Mouse (Mus musculus) MEL (cell line): ENCODE data around the gene 1110059E24Rik. TPM values are rescaled to one million over a fixed set of nuclear protein-coding genes. Genes with fewer than 3 reads are reported as not detected.

Source experiments
- DNase-seq: peaks from one replicate; pipeline ENCODE4 v3.0.0; 2011; ENCODE audit warnings: low read depth, low spot score
- H3K27ac ChIP-seq: 2 replicates; pipeline ENCODE4 v1.5.1; 2012; ENCODE audit warnings: low read depth, mild to moderate bottlenecking, control low read depth, low read length, moderate library complexity; ENCODE audit not compliant: control insufficient read depth
- H3K27me3 ChIP-seq, 2 experiments: fragments of 150-350 bp in 1 of 2; sonication (generic) in 1 of 2; 2 replicates each; pipeline ENCODE4 v1.6.1; 2012; ENCODE audit warnings: low read length in 2 of 2, mild to moderate bottlenecking in 2 of 2, improper control_type of control experiment in 1 of 2, moderate library complexity in 1 of 2; ENCODE audit not compliant: insufficient read depth in 2 of 2, control insufficient read depth in 1 of 2
- H3K36me3 ChIP-seq, 2 experiments: 2 replicates each; pipeline ENCODE4 v1.6.1; 2012 to 2014; ENCODE audit warnings: low read length in 2 of 2, improper control_type of control experiment in 1 of 2, inconsistent platforms in 1 of 2, mild to moderate bottlenecking in 1 of 2; ENCODE audit not compliant: insufficient read depth in 2 of 2, control insufficient read depth in 1 of 2
- H3K4me1 ChIP-seq, 2 experiments: fragments of 150-350 bp in 1 of 2; sonication (generic) in 1 of 2; 2 replicates each; pipeline ENCODE4 v1.6.1; 2012; ENCODE audit warnings: low read length in 2 of 2, improper control_type of control experiment in 1 of 2, mild to moderate bottlenecking in 1 of 2; ENCODE audit not compliant: insufficient read depth in 2 of 2, control insufficient read depth in 1 of 2
- H3K4me3 ChIP-seq, 2 experiments: fragments of 150-350 bp in 1 of 2; sonication (generic) in 1 of 2; 2 replicates each; pipeline ENCODE4 v1.5.1; 2012; ENCODE audit warnings: low read depth in 2 of 2, low read length in 2 of 2, mild to moderate bottlenecking in 2 of 2, moderate library complexity in 2 of 2, control low read depth in 1 of 2, improper control_type of control experiment in 1 of 2; ENCODE audit not compliant: control insufficient read depth in 1 of 2, insufficient read depth in 1 of 2
- H3K79me2 ChIP-seq: 2 replicates; pipeline ENCODE4 v1.6.1; 2012; ENCODE audit warnings: mild to moderate bottlenecking, low read length, moderate library complexity; ENCODE audit not compliant: control insufficient read depth, poor library complexity, insufficient read depth
- H3K9ac ChIP-seq: 2 replicates; pipeline ENCODE4 v1.6.1; 2012; ENCODE audit warnings: low read depth, mild to moderate bottlenecking, control low read depth, low read length, moderate library complexity; ENCODE audit not compliant: control insufficient read depth, poor library complexity, severe bottlenecking
- H3K9me3 ChIP-seq: fragments of 150-350 bp; sonication (generic); replicated peaks from 2 replicates; pipeline ENCODE4 v1.6.1; 2012; ENCODE audit warnings: mild to moderate bottlenecking, low read length, improper control_type of control experiment, moderate library complexity; ENCODE audit not compliant: insufficient read depth
- E2F4 ChIP-seq: IDR thresholded peaks from 2 replicates; pipeline ENCODE4 v1.6.1; 2011; ENCODE audit warnings: low read depth, low read length, improper control_type of control experiment, borderline replicate concordance
- ELF1 ChIP-seq: IDR thresholded peaks from 2 replicates; pipeline ENCODE4 v1.6.1; 2014; ENCODE audit warnings: low read depth, mild to moderate bottlenecking, inconsistent platforms, low read length, improper control_type of control experiment, moderate library complexity
- EP300 ChIP-seq, 2 experiments: IDR thresholded peaks; 2 replicates each; pipeline ENCODE4 v1.6.1; 2011; ENCODE audit warnings: improper control_type of control experiment in 2 of 2, low read length in 2 of 2, low read depth in 1 of 2, mild to moderate bottlenecking in 1 of 2
- ETS1 ChIP-seq: IDR thresholded peaks from 2 replicates; pipeline ENCODE4 v1.6.1; 2012; ENCODE audit warnings: low read depth, mild to moderate bottlenecking, inconsistent platforms, low read length, improper control_type of control experiment, moderate library complexity
- GATA1 ChIP-seq: IDR thresholded peaks from 2 replicates; pipeline ENCODE4 v1.6.1; 2011; ENCODE audit warnings: low read depth, low read length, improper control_type of control experiment
- HCFC1 ChIP-seq: IDR thresholded peaks from 2 replicates; pipeline ENCODE4 v1.6.1; 2012; ENCODE audit warnings: low read depth, mild to moderate bottlenecking, inconsistent platforms, low read length, improper control_type of control experiment, moderate library complexity
- JUND ChIP-seq: IDR thresholded peaks from 2 replicates; pipeline ENCODE4 v1.6.1; 2011; ENCODE audit warnings: low read depth, mild to moderate bottlenecking, improper control_type of control experiment, low read length
- KAT2A ChIP-seq: conservative IDR thresholded peaks from 2 replicates; pipeline ENCODE4 v1.6.1; 2012; ENCODE audit warnings: low read depth, low read length, improper control_type of control experiment, inconsistent platforms
- MAFK ChIP-seq: IDR thresholded peaks from 2 replicates; pipeline ENCODE4 v1.6.1; 2011; ENCODE audit warnings: low read depth, mild to moderate bottlenecking, low read length, improper control_type of control experiment, borderline replicate concordance
- MAX ChIP-seq: IDR thresholded peaks from 2 replicates; pipeline ENCODE4 v1.6.1; 2011; ENCODE audit warnings: low read length, improper control_type of control experiment
- MXI1 ChIP-seq: IDR thresholded peaks from 2 replicates; pipeline ENCODE4 v1.6.1; 2011; ENCODE audit warnings: mild to moderate bottlenecking, low read depth, low read length, improper control_type of control experiment
- MYC ChIP-seq: IDR thresholded peaks from 2 replicates; pipeline ENCODE4 v1.6.1; 2011; ENCODE audit warnings: low read depth, mild to moderate bottlenecking, low read length, improper control_type of control experiment, moderate library complexity
- NELFE ChIP-seq: IDR thresholded peaks from 2 replicates; pipeline ENCODE4 v1.6.1; 2011; ENCODE audit warnings: low read depth, low read length, improper control_type of control experiment
- NRF1 ChIP-seq: IDR thresholded peaks from 2 replicates; pipeline ENCODE4 v1.6.1; 2014; ENCODE audit warnings: low read depth, mild to moderate bottlenecking, inconsistent platforms, low read length, improper control_type of control experiment, moderate library complexity; ENCODE audit not compliant: poor library complexity, insufficient read depth, severe bottlenecking
- POLR2A ChIP-seq, 2 experiments: IDR thresholded peaks; 2 replicates each; pipeline ENCODE4 v1.6.1; 2011 to 2012; ENCODE audit warnings: low read length in 2 of 2, mild to moderate bottlenecking in 2 of 2, control low read depth in 1 of 2, improper control_type of control experiment in 1 of 2, low read depth in 1 of 2, moderate library complexity in 1 of 2; ENCODE audit not compliant: control insufficient read depth in 1 of 2, insufficient read depth in 1 of 2, poor library complexity in 1 of 2
- RAD21 ChIP-seq: IDR thresholded peaks from 2 replicates; pipeline ENCODE4 v1.6.1; 2011; ENCODE audit warnings: mild to moderate bottlenecking, low read depth, low read length, improper control_type of control experiment
- RCOR1 ChIP-seq: IDR thresholded peaks from 2 replicates; pipeline ENCODE4 v1.6.1; 2012; ENCODE audit warnings: low read depth, mild to moderate bottlenecking, inconsistent platforms, low read length, improper control_type of control experiment
- SIN3A ChIP-seq: IDR thresholded peaks from 2 replicates; pipeline ENCODE4 v1.6.1; 2012; ENCODE audit warnings: low read length, improper control_type of control experiment, inconsistent platforms
- TAL1 ChIP-seq: IDR thresholded peaks from 2 replicates; pipeline ENCODE4 v1.6.1; 2012; ENCODE audit warnings: mild to moderate bottlenecking, inconsistent platforms, low read length, moderate library complexity, mixed read lengths
- TBP ChIP-seq: IDR thresholded peaks from 2 replicates; pipeline ENCODE4 v1.8.0; 2011; ENCODE audit warnings: low read depth, low read length, improper control_type of control experiment
- USF1 ChIP-seq: IDR thresholded peaks from 2 replicates; pipeline ENCODE4 v1.6.1; 2014; ENCODE audit warnings: low read depth, mild to moderate bottlenecking, inconsistent platforms, low read length, improper control_type of control experiment, moderate library complexity
- USF2 ChIP-seq, 2 experiments: IDR thresholded peaks; 2 replicates each; pipeline ENCODE4 v1.6.1; 2011 to 2012; ENCODE audit warnings: improper control_type of control experiment in 2 of 2, low read length in 2 of 2, borderline replicate concordance in 1 of 2, inconsistent platforms in 1 of 2, low read depth in 1 of 2, mild to moderate bottlenecking in 1 of 2; ENCODE audit not compliant: insufficient read depth in 1 of 2
- ZC3H11A ChIP-seq: IDR thresholded peaks from 2 replicates; pipeline ENCODE4 v1.6.1; 2012; ENCODE audit warnings: low read depth, mild to moderate bottlenecking, inconsistent platforms, low read length, improper control_type of control experiment
- ZKSCAN1 ChIP-seq: IDR thresholded peaks from 2 replicates; pipeline ENCODE4 v1.6.1; 2012; ENCODE audit warnings: low read depth, mild to moderate bottlenecking, inconsistent platforms, low read length, improper control_type of control experiment, moderate library complexity
- ZMIZ1 ChIP-seq: IDR thresholded peaks from 2 replicates; pipeline ENCODE4 v1.6.1; 2012; ENCODE audit warnings: low read depth, mild to moderate bottlenecking, inconsistent platforms, low read length, improper control_type of control experiment, moderate library complexity
- polyA plus RNA-seq, 2 experiments: library from polyadenylated mRNA; stranded (reverse) in 1 of 2; unstranded in 1 of 2; fragments of >175 nt in 1 of 2; fragments of >200 nt in 1 of 2; gene quantifications; 2 replicates each; pipeline versions ENCODE4 v1.2.1 to v1.2.4; 2012; ENCODE audit warnings: low replicate concordance in 2 of 2, low read depth in 1 of 2; ENCODE audit not compliant: insufficient read length in 2 of 2, insufficient read depth in 1 of 2, missing spikeins in 1 of 2
- total RNA-seq: library from RNA; depleted of rRNA; stranded (reverse); fragments of 300-350 nt; gene quantifications from 2 replicates; pipeline ENCODE4 v1.2.3, GENCODE M21; 2012

The 1110059E24Rik gene
- total and polyA plus RNA-seq, 3 experiments: 17.2 to 20.0 TPM; not detected in 1

- H3K9ac ChIP-seq: no peak overlapping the region
- peaks cover 0 to 7% of the 10 kb centered on the region in 2 experiments; a peak in 2 of 4 replicates for H3K36me3 ChIP-seq
- no peak for TF ChIP-seq USF2 (IDR thresholded peaks at IDR 0.05; ENCODE audit: borderline replicate concordance in 1 of 2, insufficient read depth in 1 of 2, low read depth in 1 of 2, low read length in 2 of 2)
- TF ChIP-seq ZKSCAN1: no peak
- no peak for TF ChIP-seq NELFE
- no peak for TF ChIP-seq ZMIZ1
- TF ChIP-seq ZC3H11A: no peak
- TF ChIP-seq GATA1: no peak
- no peak for TF ChIP-seq RCOR1
- no peak for TF ChIP-seq MAFK
- TF ChIP-seq E2F4: no peak
- TF ChIP-seq MAX: no peak
- no peak for TF ChIP-seq HCFC1
- no peak for TF ChIP-seq MYC
- TF ChIP-seq MXI1: no peak
- TF ChIP-seq KAT2A: no peak
- TF ChIP-seq ELF1: no peak
- TF ChIP-seq SIN3A: no peak
- no peak for TF ChIP-seq RAD21
- TF ChIP-seq TBP: no peak
- no peak for TF ChIP-seq ETS1
- peaks cover 3 to 4% of the 10 kb centered on the region in 2 experiments; a peak in 3 of 4 replicates for H3K4me1 ChIP-seq
- H3K27me3 ChIP-seq: no peaks in the 10 kb centered on the region
- H3K9me3 ChIP-seq: no peaks in the 10 kb centered on the region
- no peaks in the 10 kb centered on the region for H3K79me2 ChIP-seq
- no peak overlapping the region for H3K4me3 ChIP-seq
- no peak overlapping the region for H3K27ac ChIP-seq
- no peak for DNase-seq
Observed at GRCm38 (mm10) chr19:21605294-21605693, 47.5 kb downstream of the 1110059E24Rik start.

DNA sequence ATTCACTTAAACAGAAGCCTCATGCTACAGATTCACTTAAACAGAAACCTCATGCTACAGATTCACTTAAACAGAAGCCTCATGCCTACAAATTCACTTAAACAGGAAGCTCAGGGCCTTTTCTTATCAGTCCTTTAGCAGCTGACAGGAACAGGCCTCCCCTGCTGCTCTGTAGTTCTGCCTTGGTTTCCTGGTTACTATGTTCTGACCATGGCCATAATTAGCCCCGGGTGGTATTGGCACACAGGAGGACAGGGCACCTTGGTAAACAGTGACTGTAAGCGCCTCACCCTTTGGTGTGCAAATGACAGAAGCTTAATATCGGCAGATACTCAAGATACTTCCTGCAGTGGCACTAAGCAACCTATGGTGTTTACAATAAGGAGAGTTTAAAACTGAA lies 48.9 kb downstream of the 1110059E24Rik start:
- peak overlapping the region; percentile 83 for H3K27ac ChIP-seq
- TF ChIP-seq SIN3A: peak; percentile 71
- no peak for TF ChIP-seq USF2 (IDR thresholded peaks at IDR 0.05; ENCODE audit: borderline replicate concordance in 1 of 2, insufficient read depth in 1 of 2, low read depth in 1 of 2, low read length in 2 of 2)
- TF ChIP-seq USF1: peak; percentile 62
- TF ChIP-seq TAL1: peak; percentile 77
- TF ChIP-seq JUND: no peak
- peak; percentile 61; the same call in 1 of the 2 replicates for TF ChIP-seq ELF1
- TF ChIP-seq ZC3H11A: no peak
- peak in 1 of 2 experiments; percentile 48; a peak in 2 of 4 replicates for TF ChIP-seq EP300 (IDR thresholded peaks at IDR 0.05; ENCODE audit: low read depth in 1 of 2, low read length in 2 of 2)
- TF ChIP-seq POLR2A (IDR thresholded peaks at IDR 0.05; ENCODE audit: control insufficient read depth in 1 of 2, insufficient read depth in 1 of 2, low read depth in 1 of 2, low read length in 2 of 2, poor library complexity in 1 of 2): no peak
- TF ChIP-seq ETS1: peak; percentile 90
- no peak for TF ChIP-seq NRF1
- TF ChIP-seq GATA1: peak; percentile 88
- TF ChIP-seq RCOR1: no peak
- peak; percentile 84 for TF ChIP-seq MYC
- H3K79me2 ChIP-seq: no peaks in the 10 kb centered on the region
- peaks cover 3 to 4% of the 10 kb centered on the region in 2 experiments; a peak in 3 of 4 replicates for H3K4me1 ChIP-seq
- H3K9ac ChIP-seq: peak overlapping the region; percentile 60
- H3K9me3 ChIP-seq: no peaks in the 10 kb centered on the region
- H3K4me3 ChIP-seq: no peak overlapping the region; a peak in 1 of 4 replicates
- peaks cover 0 to 7% of the 10 kb centered on the region in 2 experiments; a peak in 2 of 4 replicates for H3K36me3 ChIP-seq
- H3K27me3 ChIP-seq: no peaks in the 10 kb centered on the region
- DNase-seq: peak; percentile 83
